ENCODE assay signal across 8 mouse cellular contexts in the genomic region with DNA sequence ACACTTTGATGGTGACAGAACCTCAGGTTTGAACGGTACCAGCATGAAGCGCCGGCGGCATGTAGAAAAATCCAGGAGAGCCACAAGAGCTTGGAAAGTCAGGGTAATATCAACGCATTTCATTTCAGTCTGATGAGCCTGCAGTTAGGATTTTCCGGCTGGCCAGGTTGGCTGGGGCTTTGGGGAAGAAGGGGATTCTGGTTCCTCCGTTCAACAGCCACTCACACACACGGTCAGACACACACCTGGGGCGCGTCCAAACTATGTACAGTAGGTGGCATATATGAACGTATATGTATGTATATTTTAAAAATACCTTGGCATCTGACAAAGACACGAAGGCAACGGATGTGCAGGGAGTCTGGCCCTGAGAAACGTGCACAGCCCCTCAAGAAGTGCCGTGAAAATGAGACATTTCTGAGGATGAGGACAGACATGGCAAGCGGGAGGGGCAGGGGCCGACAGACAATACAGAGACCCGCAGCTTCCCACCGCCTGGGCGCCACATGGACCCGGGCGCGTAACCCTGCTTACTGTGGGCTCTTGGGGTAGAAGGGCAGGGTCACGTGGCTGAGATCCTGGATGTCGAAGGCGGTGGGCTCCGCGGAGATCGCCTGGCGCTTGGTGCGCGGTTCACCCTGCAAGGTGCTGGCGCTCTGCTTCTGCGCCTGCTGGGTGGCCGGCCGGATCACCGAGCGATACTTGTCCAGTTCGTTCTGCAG.
A peak's percentile ranks its signal among the peaks of the same experiment; 100 is the strongest.
DNase-seq lines count a peak whose midpoint lies in the region; ATAC-seq and TF ChIP-seq lines count a peak whose summit lies in the region.

No protein-coding gene starts in this region.

- peaks cover 11% of the 10 kb centered on the region; the same call in 1 of the 2 replicates for H3K27me3 ChIP-seq in thymus, adult 2 months (ENCODE audit: control insufficient read depth, insufficient read depth, low read length)
- no peaks in the 10 kb centered on the region for H3K27me3 ChIP-seq in hindbrain, embryonic 11.5 days (ENCODE audit: control insufficient read depth, insufficient read depth, low read length)
- peaks cover 21% of the 10 kb centered on the region for H3K27me3 ChIP-seq in limb, embryonic 12.5 days
- H3K27me3 ChIP-seq in neural tube, embryonic 11.5 days (ENCODE audit: control insufficient read depth, insufficient read depth, low read length): no peaks in the 10 kb centered on the region

- peak overlapping the region; percentile 97 for H3K4me2 ChIP-seq in hindbrain, embryonic 11.5 days (replicated peaks; ENCODE audit: low read depth, low read length)
- H3K4me2 ChIP-seq in limb, embryonic 12.5 days: peak overlapping the region; percentile 83
- H3K4me2 ChIP-seq in neural tube, embryonic 11.5 days (ENCODE audit: low read depth): peak overlapping the region; percentile 96

- no peaks in the 10 kb centered on the region for H3K4me1 ChIP-seq in thymus, adult 2 months (replicated peaks; ENCODE audit: control insufficient read depth, insufficient read depth, low read length)
- peaks cover 3% of the 10 kb centered on the region; the same call in 1 of the 2 replicates for H3K4me1 ChIP-seq in hindbrain, embryonic 11.5 days (replicated peaks; ENCODE audit: control insufficient read depth, insufficient read depth, low read length)
- H3K4me1 ChIP-seq in limb, embryonic 12.5 days (replicated peaks): peaks cover 6% of the 10 kb centered on the region
- peaks cover 4% of the 10 kb centered on the region; the same call in 1 of the 2 replicates for H3K4me1 ChIP-seq in neural tube, embryonic 11.5 days (ENCODE audit: control insufficient read depth, insufficient read depth, low read length)

- TF ChIP-seq POLR2A in thymus, adult 2 months (IDR thresholded peaks at IDR 0.05; ENCODE audit: control insufficient read depth, extremely low read depth, insufficient read depth, low read length, poor library complexity): no peak

- H3K9me3 ChIP-seq in hindbrain, embryonic 11.5 days (ENCODE audit: control insufficient read depth, low read length): no peaks in the 10 kb centered on the region
- no peaks in the 10 kb centered on the region for H3K9me3 ChIP-seq in limb, embryonic 12.5 days
- H3K9me3 ChIP-seq in neural tube, embryonic 11.5 days (ENCODE audit: control insufficient read depth, low read length): no peaks in the 10 kb centered on the region

- H3K36me3 ChIP-seq in thymus, adult 2 months (ENCODE audit: control insufficient read depth, insufficient read depth, low read length): no peaks in the 10 kb centered on the region
- H3K36me3 ChIP-seq in hindbrain, embryonic 11.5 days (ENCODE audit: control insufficient read depth, insufficient read depth, low read length): no peaks in the 10 kb centered on the region
- H3K36me3 ChIP-seq in limb, embryonic 12.5 days: no peaks in the 10 kb centered on the region
- no peaks in the 10 kb centered on the region for H3K36me3 ChIP-seq in neural tube, embryonic 11.5 days (ENCODE audit: control insufficient read depth, insufficient read depth, low read length)

- peak; percentile 92 for ATAC-seq in hindbrain, embryonic 11.5 days (ENCODE audit: low FRiP score)
- peak; percentile 66; the same call in 1 of the 2 replicates for ATAC-seq in limb, embryonic 12.5 days (ENCODE audit: insufficient number of reproducible peaks, insufficient read depth, low FRiP score, low TSS enrichment, low read depth)
- peak; percentile 86 for ATAC-seq in neural tube, embryonic 11.5 days (ENCODE audit: insufficient read depth, low FRiP score, low TSS enrichment)

- TF ChIP-seq CTCF in thymus, adult 2 months (IDR thresholded peaks at IDR 0.05; ENCODE audit: borderline replicate concordance, control insufficient read depth, extremely low read depth, insufficient read depth, low read length, poor library complexity): no peak

- H3K9ac ChIP-seq in hindbrain, embryonic 11.5 days (ENCODE audit: low read depth, low read length): peak overlapping the region; percentile 68
- H3K9ac ChIP-seq in limb, embryonic 12.5 days (replicated peaks): peak overlapping the region; percentile 64
- H3K9ac ChIP-seq in neural tube, embryonic 11.5 days (ENCODE audit: low read length): peak overlapping the region; percentile 59

- peak overlapping the region; percentile 3; the same call in 1 of the 2 replicates for H3K4me3 ChIP-seq in thymus, adult 2 months (ENCODE audit: control insufficient read depth, insufficient read depth, low read length)
- H3K4me3 ChIP-seq in hindbrain, embryonic 11.5 days (ENCODE audit: low read depth, low read length): peak overlapping the region; percentile 57
- peak overlapping the region; percentile 64 for H3K4me3 ChIP-seq in limb, embryonic 12.5 days (replicated peaks)
- H3K4me3 ChIP-seq in neural tube, embryonic 11.5 days (ENCODE audit: low read depth, low read length): peak overlapping the region; percentile 56

- H3K27ac ChIP-seq in thymus, adult 2 months (ENCODE audit: control insufficient read depth, insufficient read depth, low read length): no peak overlapping the region
- H3K27ac ChIP-seq in hindbrain, embryonic 11.5 days (ENCODE audit: low read depth, low read length): no peak overlapping the region
- H3K27ac ChIP-seq in limb, embryonic 12.5 days: no peak overlapping the region
- H3K27ac ChIP-seq in neural tube, embryonic 11.5 days (ENCODE audit: low read depth, low read length): no peak overlapping the region

- DNase-seq in adrenal gland, postnatal 36 days: peak; percentile 18 to 48
- DNase-seq in adrenal gland, adult 18-20 months (ENCODE audit: low spot score in 2 of 2): no peak
- no peak for DNase-seq in thymus, adult 2 months
- DNase-seq in thymus, postnatal 0 days (ENCODE audit: low spot score): no peak
- DNase-seq in hindbrain, embryonic 11.5 days (ENCODE audit: low spot score): peak; percentile 70
- peak; percentile 66 for DNase-seq in neural tube, embryonic 11.5 days (ENCODE audit: low spot score)
- DNase-seq in adipocyte (ENCODE audit: low spot score): no peak

- 11% methylated on average over 39 of the region's 39 CpGs for WGBS in thymus, adult 2 months
- WGBS in hindbrain, embryonic 11.5 days: 6% methylated on average over 32 of the region's 39 CpGs
- WGBS in limb, embryonic 12.5 days: 6% methylated on average over 39 of the region's 39 CpGs
- 6% methylated on average over 39 of the region's 39 CpGs for WGBS in neural tube, embryonic 11.5 days

Comparison
In these comparisons a context has a peak if more than half of its experiments do, and no peak if none do; other contexts are left out.
1. DNase-seq: peak in adrenal gland, postnatal 36 days (2 of 2), hindbrain, embryonic 11.5 days (single experiment) and neural tube, embryonic 11.5 days (single experiment); none in adrenal gland, adult 18-20 months (0 of 2), thymus, adult 2 months (single experiment), thymus, postnatal 0 days (single experiment) and adipocyte (single experiment).
2. H3K4me3 ChIP-seq: peak in every context shown above with its lines; median percentile 64 in limb, embryonic 12.5 days; 57 in hindbrain, embryonic 11.5 days; 56 in neural tube, embryonic 11.5 days; 3 in thymus, adult 2 months.
3. Peak in every context shown above with its lines, with median percentiles within 50 percentile points of each other: ATAC-seq, H3K4me2 ChIP-seq and H3K9ac ChIP-seq.